Mouse (Mus musculus): ENCODE measurements at regions not wholly inside any gene's neighbourhood (a gene's known extent, or its start where the extent isn't known, plus 50 kb on each side); places are given as distances from the start of the nearest gene placed in this dataset.

- TF ChIP-seq CTCF (IDR thresholded peaks at IDR 0.05; ENCODE audit: low read depth, low read length), result no peak
- TF ChIP-seq POLR2A (IDR thresholded peaks at IDR 0.05; ENCODE audit: extremely low read depth, insufficient read depth, low read length), result no peak
Measured at GRCm38 (mm10) chr3:52724354-52724753, 292.7 kb downstream of the Cog6 start.
